Mouse (Mus musculus): ENCODE results near the gene Vps37b. TPM values are rescaled to one million over a fixed set of nuclear protein-coding genes. Genes with fewer than 3 reads are reported as not detected.

Vps37b gene
- polyA plus RNA-seq, 1 experiment, result 46.6 TPM

DNA sequence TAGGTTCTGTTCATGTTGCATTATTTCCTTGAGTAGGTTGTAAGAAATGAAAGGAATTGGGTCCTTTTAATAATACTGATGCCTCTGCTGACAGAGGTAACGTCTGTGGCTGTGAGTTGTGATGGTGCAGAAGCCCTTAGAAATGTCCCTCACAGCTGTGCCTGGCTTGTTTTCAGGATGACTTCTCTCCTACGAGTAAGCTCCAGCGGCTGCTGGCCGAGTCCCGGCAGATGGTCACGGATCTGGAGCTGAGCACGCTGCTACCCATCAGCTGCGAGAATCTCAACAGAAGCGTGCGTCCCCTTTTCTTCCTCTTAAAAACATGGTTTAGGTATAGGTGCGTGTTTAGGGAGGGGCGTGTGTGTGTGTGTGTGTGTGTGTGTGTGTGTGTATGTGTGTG lies 71.0 kb downstream of the Vps37b start:
- no peaks in the 10 kb centered on the region for H3K27me3 ChIP-seq (ENCODE audit: control insufficient read depth, insufficient read depth, low read length)
- TF ChIP-seq CTCF (IDR thresholded peaks at IDR 0.05; ENCODE audit: control insufficient read depth, insufficient read depth, insufficient replicate concordance, low read depth, low read length) (no peak), POLR2A (IDR thresholded peaks at IDR 0.05; ENCODE audit: control insufficient read depth, low read depth, low read length) (no peak)
- no peaks in the 10 kb centered on the region for H3K36me3 ChIP-seq (ENCODE audit: control insufficient read depth, insufficient read depth, low read length)
- H3K4me3 ChIP-seq (ENCODE audit: control insufficient read depth, low read depth, low read length), result no peak overlapping the region
- no peak overlapping the region for H3K27ac ChIP-seq (ENCODE audit: control insufficient read depth, insufficient read depth, low read depth, low read length)
- H3K4me1 ChIP-seq (ENCODE audit: control insufficient read depth, insufficient read depth, low read length), result no peaks in the 10 kb centered on the region

DNA sequence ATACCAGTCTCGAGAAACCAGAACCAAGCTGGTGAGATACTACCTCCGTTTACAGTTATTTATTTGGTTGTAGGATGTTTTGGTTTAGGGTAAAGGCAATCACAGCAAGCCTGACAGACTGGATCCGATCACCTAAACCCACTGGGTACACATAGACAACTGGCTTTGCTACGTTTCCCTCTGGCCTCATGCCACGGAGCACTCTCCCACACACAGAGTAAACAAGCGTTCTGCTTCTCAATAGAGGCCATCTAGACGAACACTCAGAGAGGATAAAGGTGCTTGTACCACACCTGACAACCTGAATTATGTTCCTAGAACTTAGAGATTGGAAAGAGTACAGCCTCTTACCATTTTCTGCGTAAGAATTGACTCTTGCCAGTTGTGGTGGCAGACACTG lies 71.9 kb downstream of the Vps37b start:
- H3K4me1 ChIP-seq (ENCODE audit: control insufficient read depth, insufficient read depth, low read length), result no peaks in the 10 kb centered on the region
- H3K27me3 ChIP-seq (ENCODE audit: control insufficient read depth, insufficient read depth, low read length), result no peaks in the 10 kb centered on the region
- H3K4me3 ChIP-seq (ENCODE audit: control insufficient read depth, low read depth, low read length), result no peak overlapping the region
- TF ChIP-seq CTCF (IDR thresholded peaks at IDR 0.05; ENCODE audit: control insufficient read depth, insufficient read depth, insufficient replicate concordance, low read depth, low read length) (no peak), POLR2A (IDR thresholded peaks at IDR 0.05; ENCODE audit: control insufficient read depth, low read depth, low read length) (no peak)
- H3K27ac ChIP-seq (ENCODE audit: control insufficient read depth, insufficient read depth, low read depth, low read length), result no peak overlapping the region
- no peaks in the 10 kb centered on the region for H3K36me3 ChIP-seq (ENCODE audit: control insufficient read depth, insufficient read depth, low read length)

DNA sequence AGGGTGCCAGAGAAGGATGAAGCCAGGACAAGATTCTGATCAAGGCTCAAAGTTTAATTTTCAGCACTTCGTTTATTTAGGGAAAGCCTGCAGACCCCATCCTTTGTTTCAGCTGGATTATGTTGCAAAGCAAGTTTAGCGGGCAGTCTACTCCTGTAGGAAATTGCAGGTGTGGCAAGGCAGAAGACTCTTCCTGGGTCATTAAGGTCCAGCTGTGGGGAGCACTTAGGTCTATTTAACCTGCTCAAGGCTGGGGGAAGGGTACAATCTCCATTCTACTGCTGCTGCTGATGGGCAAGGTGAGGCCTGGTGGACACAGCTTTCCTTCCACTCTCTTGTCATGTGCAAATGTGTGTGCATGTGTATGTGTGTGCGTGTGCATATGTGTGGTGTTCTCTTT lies 73.1 kb downstream of the Vps37b start:
- TF ChIP-seq CTCF (IDR thresholded peaks at IDR 0.05; ENCODE audit: control insufficient read depth, insufficient read depth, insufficient replicate concordance, low read depth, low read length) (no peak), POLR2A (IDR thresholded peaks at IDR 0.05; ENCODE audit: control insufficient read depth, low read depth, low read length) (no peak)
- Histone ChIP-seq H3K27me3 (ENCODE audit: control insufficient read depth, insufficient read depth, low read length) (no peaks in the 10 kb centered on the region), H3K27ac (ENCODE audit: control insufficient read depth, insufficient read depth, low read depth, low read length) (no peak overlapping the region), H3K4me3 (ENCODE audit: control insufficient read depth, low read depth, low read length) (no peak overlapping the region), H3K4me1 (ENCODE audit: control insufficient read depth, insufficient read depth, low read length) (no peaks in the 10 kb centered on the region), H3K36me3 (ENCODE audit: control insufficient read depth, insufficient read depth, low read length) (no peaks in the 10 kb centered on the region)

DNA sequence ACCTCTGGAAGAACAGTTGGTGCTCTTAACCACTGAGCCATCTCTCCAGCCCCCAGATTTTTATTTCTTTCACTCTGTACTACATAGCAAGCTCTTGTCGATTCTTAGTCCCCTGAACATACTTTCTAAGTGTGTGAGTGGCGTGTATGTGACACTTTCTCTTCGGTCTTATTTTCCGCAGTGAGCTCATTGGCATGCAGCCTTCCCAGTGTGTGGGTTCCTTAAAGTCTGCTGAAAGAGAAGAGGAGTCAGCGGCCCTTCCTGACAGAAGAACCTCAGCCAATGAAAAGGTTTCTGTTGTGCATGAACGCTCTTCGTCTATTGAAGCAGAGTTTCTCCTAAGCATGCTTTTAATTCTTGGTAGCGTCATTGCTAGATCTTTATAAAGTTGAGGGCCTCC lies 74.9 kb downstream of the Vps37b start:
- H3K27ac ChIP-seq (ENCODE audit: control insufficient read depth, insufficient read depth, low read depth, low read length), result no peak overlapping the region
- no peaks in the 10 kb centered on the region for H3K27me3 ChIP-seq (ENCODE audit: control insufficient read depth, insufficient read depth, low read length)
- H3K4me1 ChIP-seq (ENCODE audit: control insufficient read depth, insufficient read depth, low read length), result no peaks in the 10 kb centered on the region
- no peak overlapping the region for H3K4me3 ChIP-seq (ENCODE audit: control insufficient read depth, low read depth, low read length)
- H3K36me3 ChIP-seq (ENCODE audit: control insufficient read depth, insufficient read depth, low read length), result no peaks in the 10 kb centered on the region; the same call in 1 of the 2 replicates
- TF ChIP-seq POLR2A (IDR thresholded peaks at IDR 0.05; ENCODE audit: control insufficient read depth, low read depth, low read length), result no peak
- no peak for TF ChIP-seq CTCF (IDR thresholded peaks at IDR 0.05; ENCODE audit: control insufficient read depth, insufficient read depth, insufficient replicate concordance, low read depth, low read length)

Other genes with a start within 250 kb of the Vps37b start
- 0.05 and 0.11 TPM in 2 replicates for gene Hcar2, start 166.8 kb downstream of the Vps37b start, polyA plus RNA-seq (2012; rRNA removed)
- gene Hcar1, start 152.2 kb downstream of the Vps37b start, polyA plus RNA-seq (2012; rRNA removed), result 0.05 and 0.17 TPM in 2 replicates
- 40.6 and 55.0 TPM in 2 replicates for gene Denr, start 125.1 kb downstream of the Vps37b start, polyA plus RNA-seq (2012; rRNA removed)
- 10.8 and 12.3 TPM in 2 replicates for gene Gm43518, start 104.9 kb downstream of the Vps37b start, polyA plus RNA-seq (2012; rRNA removed)
- 70.8 and 79.8 TPM in 2 replicates for gene Ccdc62, start 101.6 kb downstream of the Vps37b start, polyA plus RNA-seq (2012; rRNA removed)
- gene Hip1r, start 58.6 kb downstream of the Vps37b start, polyA plus RNA-seq (2012; rRNA removed), result 8.7 and 11.0 TPM in 2 replicates
- gene Abcb9, start 63.5 kb upstream of the Vps37b start, polyA plus RNA-seq (2012; rRNA removed), result 21.6 and 24.8 TPM in 2 replicates
- 50.9 and 57.5 TPM in 2 replicates for gene Ogfod2, start 80.0 kb upstream of the Vps37b start, polyA plus RNA-seq (2012; rRNA removed)
- 28.3 and 35.7 TPM in 2 replicates for gene Arl6ip4, start 83.8 kb upstream of the Vps37b start, polyA plus RNA-seq (2012; rRNA removed)
- gene Pitpnm2, start 217.5 kb upstream of the Vps37b start, polyA plus RNA-seq (2012; rRNA removed), result 54.9 and 61.9 TPM in 2 replicates